Mouse (Mus musculus): ENCODE results near the gene Tle2.

GRCm38 (mm10) chr10:81550257-81550656, 24.1 kb upstream of the Tle2 start:
- TF ChIP-seq GATA1 (IDR thresholded peaks at IDR 0.05; ENCODE audit: low read depth, low read length) (no peak), RAD21 (IDR thresholded peaks at IDR 0.05; ENCODE audit: low read depth, low read length) (peak; percentile 30), TAL1 (IDR thresholded peaks at IDR 0.05; ENCODE audit: low read length) (no peak), ETS1 (IDR thresholded peaks at IDR 0.05; ENCODE audit: low read depth, low read length) (no peak), MXI1 (IDR thresholded peaks at IDR 0.05; ENCODE audit: low read depth, low read length) (no peak), POLR2A (IDR thresholded peaks at IDR 0.05; ENCODE audit: control insufficient read depth in 1 of 2, insufficient read depth in 1 of 2, low read depth in 1 of 2, low read length in 2 of 2, poor library complexity in 1 of 2) (no peak), E2F4 (IDR thresholded peaks at IDR 0.05; ENCODE audit: borderline replicate concordance, low read depth, low read length) (no peak), CTCF (IDR thresholded peaks at IDR 0.05 in 2 of 3, conservative IDR thresholded peaks at IDR 0.05 in 1 of 3; ENCODE audit: control insufficient read depth in 1 of 3, insufficient read depth in 1 of 3, low read depth in 2 of 3, low read length in 3 of 3, poor library complexity in 1 of 3, severe bottlenecking in 1 of 3) (peak; percentile 86 to 96 (median 93)), MAFK (IDR thresholded peaks at IDR 0.05; ENCODE audit: borderline replicate concordance, low read depth, low read length) (no peak), ZNF384 (IDR thresholded peaks at IDR 0.05; ENCODE audit: low read depth, low read length) (no peak)

All from MEL (cell line).